In the genomic region with DNA sequence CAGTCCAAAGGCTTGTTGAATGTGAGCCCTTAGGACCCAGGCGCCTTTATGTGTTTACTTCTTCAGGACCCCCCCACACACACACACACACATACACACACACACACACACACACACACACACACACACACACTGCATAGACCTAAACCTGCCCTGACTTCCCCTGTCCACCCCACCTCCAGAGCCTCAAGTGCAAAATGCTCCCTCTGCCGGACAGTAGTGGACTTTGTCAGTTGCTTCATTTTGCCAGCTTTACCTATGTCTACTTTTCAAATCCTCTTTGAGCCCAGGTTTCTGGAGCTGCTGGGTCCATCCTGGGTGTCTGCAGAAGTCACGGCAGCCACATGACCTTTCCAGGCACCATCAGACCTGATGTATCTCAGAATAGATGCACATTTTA, we compare ENCODE assay signal across 8 mouse cellular contexts. TPM values are rescaled to one million over a fixed set of nuclear protein-coding genes. Genes with fewer than 3 reads are reported as not detected.
DNase-seq lines count a peak whose midpoint lies in the region; ATAC-seq and TF ChIP-seq lines count a peak whose summit lies in the region.

No protein-coding gene starts in this region.

- H3K4me2 ChIP-seq in kidney, embryonic 14.5 days (replicated peaks; ENCODE audit: low read depth, low read length), result peak overlapping the region; percentile 55
- H3K4me2 ChIP-seq in lung, embryonic 16.5 days (ENCODE audit: low read depth, low read length), result peak overlapping the region; percentile 70

- no peaks in the 10 kb centered on the region for H3K9me3 ChIP-seq in kidney, embryonic 14.5 days (ENCODE audit: control insufficient read depth, low read length)
- no peaks in the 10 kb centered on the region for H3K9me3 ChIP-seq in lung, embryonic 16.5 days (ENCODE audit: control insufficient read depth, low read length)

- peak; percentile 62 for TF ChIP-seq CTCF in left cerebral cortex, adult 2 months (IDR thresholded peaks at IDR 0.05)

- no peak for ATAC-seq in kidney, embryonic 14.5 days (ENCODE audit: low FRiP score, low TSS enrichment)
- no peak for ATAC-seq in lung, embryonic 16.5 days (ENCODE audit: low read depth)

- 14% methylated on average over 3 of the region's 3 CpGs for WGBS in kidney, embryonic 14.5 days
- 9% methylated on average over 3 of the region's 3 CpGs for WGBS in lung, embryonic 16.5 days

- intact Hi-C loops in left cerebral cortex, adult 2 months (cut with DNase I), result loop anchor here (1.0 to 2.0 kb wide), 2 partner anchors 14 to 21 kb away; partner anchors contain the start of gene Rps19
- intact Hi-C loops in gastrocnemius, postnatal 14 days (cut with DNase I; ENCODE audit: low total_unique reads), result no loop called here

- H3K4me1 ChIP-seq in kidney, embryonic 14.5 days (ENCODE audit: control insufficient read depth, insufficient read depth, low read length), result peaks cover 23% of the 10 kb centered on the region
- H3K4me1 ChIP-seq in lung, embryonic 16.5 days (replicated peaks; ENCODE audit: control insufficient read depth, insufficient read depth, low read length), result peaks cover 36% of the 10 kb centered on the region

- H3K36me3 ChIP-seq in kidney, embryonic 14.5 days (ENCODE audit: control insufficient read depth, insufficient read depth, low read length), result peaks cover 18% of the 10 kb centered on the region; the same call in 1 of the 2 replicates
- H3K36me3 ChIP-seq in lung, embryonic 16.5 days (ENCODE audit: control insufficient read depth, insufficient read depth, low read length), result peaks cover 6% of the 10 kb centered on the region

- no peak overlapping the region for H3K27ac ChIP-seq in left cerebral cortex, adult 2 months
- H3K27ac ChIP-seq in kidney, embryonic 14.5 days (ENCODE audit: low read depth, low read length), result peak overlapping the region; percentile 30; the same call in 1 of the 2 replicates
- peak overlapping the region; percentile 51 for H3K27ac ChIP-seq in lung, embryonic 16.5 days (ENCODE audit: low read length)

- H3K27me3 ChIP-seq in kidney, embryonic 14.5 days (ENCODE audit: control insufficient read depth, insufficient read depth, low read length), result no peaks in the 10 kb centered on the region
- H3K27me3 ChIP-seq in lung, embryonic 16.5 days (ENCODE audit: control insufficient read depth, insufficient read depth, low read depth, low read length), result no peaks in the 10 kb centered on the region

- H3K9ac ChIP-seq in kidney, embryonic 14.5 days (ENCODE audit: low read depth, low read length), result peak overlapping the region; percentile 74; the same call in 1 of the 2 replicates
- H3K9ac ChIP-seq in lung, embryonic 16.5 days (ENCODE audit: low read length), result peak overlapping the region; percentile 78

- peak in 1 of 2 experiments; percentile 60 for DNase-seq in left cerebral cortex, adult 2 months (ENCODE audit: extremely low spot score in 1 of 2, low spot score in 2 of 2)
- no peak for DNase-seq in left cerebral cortex, adult 11 months (ENCODE audit: low spot score)
- peak; percentile 80 for DNase-seq in cerebellum, adult 9-10 months
- DNase-seq in gastrocnemius, postnatal 14 days, result peak; percentile 51
- peak; percentile 59 for DNase-seq in retina, adult 2 months (ENCODE audit: low read depth, low spot score)
- peak; percentile 68 for DNase-seq in yolk sac, embryonic 10.5 days (ENCODE audit: low spot score)

- peak overlapping the region; percentile 76 for H3K4me3 ChIP-seq in left cerebral cortex, adult 2 months
- H3K4me3 ChIP-seq in kidney, embryonic 14.5 days (ENCODE audit: low read length), result peak overlapping the region; percentile 73
- H3K4me3 ChIP-seq in lung, embryonic 16.5 days (ENCODE audit: low read length), result peak overlapping the region; percentile 86

RNA-seq across cellular contexts. Expression of gene Arhgef1, which starts 2.2 kb away (rescaled TPM):
- 10 to 100 TPM; 75.1 to 86.6 TPM for total RNA-seq in left cerebral cortex, adult 2 months (2021)
- total RNA-seq in gastrocnemius, postnatal 14 days (2021), result 10 to 100 TPM; 32.5 to 38.0 TPM
- 67.5 and 91.2 TPM in 2 replicates for polyA plus RNA-seq in kidney, embryonic 14.5 days (2014; fragmentation: Nextera tagmentation; extraction: Ambion mirVana)
- 119 and 126 TPM in 2 replicates for polyA plus RNA-seq in lung, embryonic 16.5 days (2015; fragmentation: Nextera tagmentation; extraction: Ambion mirVana)

RNA-seq across cellular contexts. Expression of gene Cd79a, which starts 7.8 kb away (rescaled TPM):
- under 1 TPM; 0.37 to 0.38 TPM for total RNA-seq in left cerebral cortex, adult 2 months (2021)
- total RNA-seq in gastrocnemius, postnatal 14 days (2021), result under 1 TPM; 0.16 to 0.23 TPM
- 1.5 and 1.6 TPM in 2 replicates for polyA plus RNA-seq in kidney, embryonic 14.5 days (2014; fragmentation: Nextera tagmentation; extraction: Ambion mirVana)
- polyA plus RNA-seq in lung, embryonic 16.5 days (2015; fragmentation: Nextera tagmentation; extraction: Ambion mirVana), result 0.62 and 0.78 TPM in 2 replicates

RNA-seq across cellular contexts. Expression of gene Rps19, which starts 20.8 kb away (rescaled TPM):
- total RNA-seq in left cerebral cortex, adult 2 months (2021), result 100 to 1,000 TPM; 488 to 501 TPM
- total RNA-seq in gastrocnemius, postnatal 14 days (2021), result 100 to 1,000 TPM; 481 to 524 TPM
- polyA plus RNA-seq in kidney, embryonic 14.5 days (2014; fragmentation: Nextera tagmentation; extraction: Ambion mirVana), result 2,731 and 3,572 TPM in 2 replicates
- 2,580 and 2,777 TPM in 2 replicates for polyA plus RNA-seq in lung, embryonic 16.5 days (2015; fragmentation: Nextera tagmentation; extraction: Ambion mirVana)

RNA-seq across cellular contexts. Expression of gene Dmrtc2, which starts 35.1 kb away (rescaled TPM):
- not detected for total RNA-seq in left cerebral cortex, adult 2 months (2021)
- not detected for total RNA-seq in gastrocnemius, postnatal 14 days (2021)
- polyA plus RNA-seq in kidney, embryonic 14.5 days (2014; fragmentation: Nextera tagmentation; extraction: Ambion mirVana), result not detected in 2 replicates
- polyA plus RNA-seq in lung, embryonic 16.5 days (2015; fragmentation: Nextera tagmentation; extraction: Ambion mirVana), result not detected in 2 replicates

RNA-seq across cellular contexts. Expression of gene Lypd4, which starts 35.2 kb away (rescaled TPM):
- not detected for total RNA-seq in left cerebral cortex, adult 2 months (2021)
- not detected for total RNA-seq in gastrocnemius, postnatal 14 days (2021)
- polyA plus RNA-seq in kidney, embryonic 14.5 days (2014; fragmentation: Nextera tagmentation; extraction: Ambion mirVana), result not detected in 2 replicates
- not detected in 2 replicates for polyA plus RNA-seq in lung, embryonic 16.5 days (2015; fragmentation: Nextera tagmentation; extraction: Ambion mirVana)
